Mouse (Mus musculus): ENCODE data around the gene Hspb7.

DNA sequence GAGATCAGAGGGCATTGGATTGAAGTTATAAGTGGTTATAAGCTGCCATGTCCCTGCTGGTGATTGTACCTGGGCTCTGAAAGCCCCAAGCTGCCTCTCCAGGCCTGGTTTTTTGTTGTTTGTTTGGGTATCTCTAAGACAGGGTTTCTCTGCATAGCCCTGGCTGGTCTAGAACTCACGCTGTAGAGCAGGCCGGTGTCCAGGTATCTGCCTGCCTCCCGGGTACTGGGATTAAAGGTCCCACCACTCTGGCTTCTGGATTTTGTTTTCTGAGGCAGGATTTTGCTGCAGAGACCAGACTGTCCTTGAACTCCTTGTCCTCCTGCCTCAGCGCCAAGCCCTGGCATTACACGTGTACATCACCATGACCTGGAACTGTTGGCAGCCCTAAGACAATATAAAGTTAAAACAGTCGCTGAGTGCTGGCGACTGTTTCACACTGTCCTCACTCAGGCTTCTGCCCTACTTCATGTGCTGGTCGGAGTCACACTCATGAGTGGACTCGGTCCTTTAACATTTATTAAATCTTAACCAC lies 31.4 kb downstream of the Hspb7 start:
- TF ChIP-seq SIN3A (IDR thresholded peaks at IDR 0.05; ENCODE audit: low read length) (no peak), POLR2A (IDR thresholded peaks at IDR 0.05; ENCODE audit: control insufficient read depth in 1 of 2, insufficient read depth in 1 of 2, low read depth in 1 of 2, low read length in 2 of 2, poor library complexity in 1 of 2) (no peak), CHD2 (IDR thresholded peaks at IDR 0.05; ENCODE audit: low read length) (no peak), CTCF (IDR thresholded peaks at IDR 0.05 in 2 of 3, conservative IDR thresholded peaks at IDR 0.05 in 1 of 3; ENCODE audit: control insufficient read depth in 1 of 3, insufficient read depth in 1 of 3, low read depth in 2 of 3, low read length in 3 of 3, poor library complexity in 1 of 3, severe bottlenecking in 1 of 3) (no peak), RCOR1 (IDR thresholded peaks at IDR 0.05; ENCODE audit: low read depth, low read length) (no peak), ZC3H11A (IDR thresholded peaks at IDR 0.05; ENCODE audit: low read depth, low read length) (no peak), RAD21 (IDR thresholded peaks at IDR 0.05; ENCODE audit: low read depth, low read length) (no peak), GABPA (IDR thresholded peaks at IDR 0.05; ENCODE audit: low read depth, low read length) (no peak), EP300 (IDR thresholded peaks at IDR 0.05; ENCODE audit: low read depth in 1 of 2, low read length in 2 of 2) (no peak), TBP (IDR thresholded peaks at IDR 0.05; ENCODE audit: low read depth, low read length) (no peak), E2F4 (IDR thresholded peaks at IDR 0.05; ENCODE audit: borderline replicate concordance, low read depth, low read length) (no peak)

All from MEL (cell line).